Mouse (Mus musculus) liver, embryonic 15.5 days (tissue): ENCODE measurements around the gene Gpm6b. TPM values are rescaled to one million over a fixed set of nuclear protein-coding genes. Genes with fewer than 3 reads are reported as not detected.

ENCODE experiments used
- ATAC-seq: fragments of 200-750 bp; cut with Nextera tagmentation; 2 replicates; pipeline ENCODE4 v1.8.0; 2017; ENCODE audit warnings: moderate number of reproducible peaks, mild to moderate bottlenecking, moderate library complexity; ENCODE audit not compliant: insufficient read depth
- H3K27ac ChIP-seq: fragments of 300-500 bp; sonication (generic); replicated peaks from 2 replicates; pipeline ENCODE4 v1.5.1; 2015; ENCODE audit warnings: mild to moderate bottlenecking, inconsistent platforms
- H3K27me3 ChIP-seq: fragments of 300-500 bp; sonication (generic); 2 replicates; pipeline ENCODE4 v1.6.1; 2015; ENCODE audit warnings: mild to moderate bottlenecking, inconsistent platforms
- H3K36me3 ChIP-seq: fragments of 300-500 bp; sonication (generic); replicated peaks from 2 replicates; pipeline ENCODE4 v1.6.1; 2015; ENCODE audit warnings: moderate library complexity, mild to moderate bottlenecking, inconsistent platforms
- H3K4me1 ChIP-seq: fragments of 300-500 bp; sonication (generic); replicated peaks from 2 replicates; pipeline ENCODE4 v1.6.1; 2015; ENCODE audit warnings: inconsistent platforms
- H3K4me2 ChIP-seq: fragments of 300-500 bp; sonication (generic); 2 replicates; pipeline ENCODE4 v1.6.1; 2015; ENCODE audit warnings: moderate library complexity, mild to moderate bottlenecking, inconsistent platforms
- H3K4me3 ChIP-seq: fragments of 300-500 bp; sonication (generic); replicated peaks from 2 replicates; pipeline ENCODE4 v1.5.1; 2015; ENCODE audit warnings: mild to moderate bottlenecking, inconsistent platforms
- H3K9ac ChIP-seq: fragments of 300-500 bp; sonication (generic); 2 replicates; pipeline ENCODE4 v1.6.1; 2015; ENCODE audit warnings: moderate library complexity, mild to moderate bottlenecking, inconsistent platforms
- H3K9me3 ChIP-seq: fragments of 300-500 bp; sonication (generic); replicated peaks from 2 replicates; pipeline ENCODE4 v1.6.1; 2016; ENCODE audit warnings: inconsistent platforms
- WGBS: fragments of 180-500 bp; shearing (Covaris S2); methylation state at CpG from one replicate; pipeline ENCODE4 v1.1.7; 2015; ENCODE audit warnings: mixed read lengths; ENCODE audit not compliant: insufficient replicate concordance; 5-methylcytosine and 5-hydroxymethylcytosine counted together
- polyA plus RNA-seq: library from polyadenylated mRNA; unstranded; fragments of >200 nt; fragmentation: Nextera tagmentation; extraction: Ambion mirVana; gene quantifications from 2 replicates; pipeline ENCODE4 v1.2.1, GENCODE M21; 2015

The Gpm6b gene
- polyA plus RNA-seq, result 2.3 and 2.8 TPM in 2 replicates

GRCm38 (mm10) chrX:166238831-166239460 lies at the start of gene Gpm6b:
Gene Gpm6b, plus strand, starts transcription at chrX:166238911.
- no peaks in the 10 kb centered on the region for H3K9me3 ChIP-seq
- 20% methylated on average over 63 of the region's 63 CpGs for WGBS
- H3K36me3 ChIP-seq, result no peaks in the 10 kb centered on the region
- no peak within 1 kb of the TSS for H3K27ac ChIP-seq
- ATAC-seq, result peak; percentile 56
- H3K27me3 ChIP-seq, result peaks cover 45% of the 10 kb centered on the region
- no peak within 1 kb of the TSS for H3K9ac ChIP-seq
- peak within 1 kb of the TSS; percentile 42 for H3K4me3 ChIP-seq
- H3K4me2 ChIP-seq, result peak within 1 kb of the TSS; percentile 63
- no peaks in the 10 kb centered on the region for H3K4me1 ChIP-seq

GRCm38 (mm10) chrX:166196327-166196726 lies 42.4 kb upstream of the Gpm6b start:
- Histone ChIP-seq H3K9ac (no peak overlapping the region), H3K4me3 (no peak overlapping the region), H3K4me2 (no peak overlapping the region), H3K36me3 (no peaks in the 10 kb centered on the region), H3K27me3 (no peaks in the 10 kb centered on the region), H3K27ac (no peak overlapping the region), H3K9me3 (no peaks in the 10 kb centered on the region), H3K4me1 (no peaks in the 10 kb centered on the region)
- ATAC-seq, result peak; percentile 75

DNA sequence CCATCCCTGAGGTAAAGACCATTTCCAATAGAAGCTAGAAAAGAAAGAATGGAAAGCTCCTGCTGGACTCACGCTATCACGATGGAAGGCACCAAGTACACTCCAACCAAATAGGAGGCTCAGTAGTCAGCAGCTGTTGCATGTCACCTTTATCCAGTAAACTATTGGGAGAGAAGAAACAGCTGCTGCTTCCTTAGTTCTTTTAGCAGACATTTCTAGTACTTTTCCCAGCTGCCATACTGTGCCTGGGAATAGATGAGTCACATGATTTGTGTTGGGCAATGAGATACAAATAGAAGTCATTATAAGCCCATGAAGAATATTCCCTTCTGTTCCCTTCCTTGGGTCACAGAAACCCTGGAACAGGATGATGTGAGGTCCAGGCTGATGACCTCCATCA lies 40.4 kb upstream of the Gpm6b start:
- H3K9me3 ChIP-seq, result no peaks in the 10 kb centered on the region
- H3K27ac ChIP-seq, result no peak overlapping the region
- H3K27me3 ChIP-seq, result no peaks in the 10 kb centered on the region
- H3K4me2 ChIP-seq, result no peak overlapping the region
- H3K4me3 ChIP-seq, result no peak overlapping the region
- no peaks in the 10 kb centered on the region for H3K4me1 ChIP-seq
- H3K9ac ChIP-seq, result no peak overlapping the region
- no peaks in the 10 kb centered on the region for H3K36me3 ChIP-seq
- ATAC-seq, result no peak
- 78% methylated on average over 2 of the region's 2 CpGs for whole genome bisulfite sequencing

DNA sequence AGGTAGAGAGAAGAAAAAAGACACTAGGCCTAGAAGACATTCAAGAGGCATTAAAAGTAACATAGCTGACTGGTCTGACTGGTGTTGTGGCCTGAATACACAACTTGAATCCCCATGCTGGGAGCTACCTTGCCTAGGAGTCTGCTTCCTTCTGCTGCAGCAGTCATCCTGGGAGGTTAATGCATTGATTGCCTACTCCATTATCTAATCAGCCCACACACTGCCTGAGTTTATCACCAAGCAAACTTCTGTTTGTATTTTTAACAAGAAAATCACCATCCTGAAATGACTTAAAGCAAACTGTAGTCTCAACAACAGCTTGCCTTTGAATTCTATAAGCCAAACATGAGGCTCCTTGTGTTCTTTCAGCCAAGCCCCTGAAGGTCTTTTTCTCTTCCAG lies 38.9 kb upstream of the Gpm6b start:
- no peak overlapping the region for H3K9ac ChIP-seq
- no peak for ATAC-seq
- H3K4me1 ChIP-seq, result no peaks in the 10 kb centered on the region
- H3K36me3 ChIP-seq, result no peaks in the 10 kb centered on the region
- no peaks in the 10 kb centered on the region for H3K9me3 ChIP-seq
- H3K27ac ChIP-seq, result no peak overlapping the region
- H3K4me2 ChIP-seq, result no peak overlapping the region
- H3K4me3 ChIP-seq, result no peak overlapping the region
- no peaks in the 10 kb centered on the region for H3K27me3 ChIP-seq

DNA sequence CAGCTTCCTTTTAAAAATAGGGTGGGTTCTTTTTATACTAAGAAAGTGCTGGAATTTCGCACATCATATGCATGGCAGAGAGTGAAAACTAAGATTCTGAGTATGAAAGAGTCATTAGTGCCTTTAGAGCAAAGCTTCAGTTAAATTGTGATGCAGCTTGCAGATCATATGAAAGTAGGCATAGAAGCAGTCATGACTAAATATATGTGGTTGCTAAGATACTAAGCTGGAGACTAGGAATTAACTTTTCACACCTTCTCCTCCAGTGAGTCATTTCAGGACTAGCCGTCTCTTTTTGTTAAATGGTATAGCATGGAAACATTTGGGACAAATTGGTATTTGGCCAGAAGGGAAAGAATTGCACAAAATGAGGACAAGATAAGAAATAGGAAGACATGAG lies 24.1 kb upstream of the Gpm6b start:
- Histone ChIP-seq H3K36me3 (no peaks in the 10 kb centered on the region), H3K27ac (no peak overlapping the region), H3K4me1 (no peaks in the 10 kb centered on the region), H3K27me3 (0 out of 2 replicates have a peak, but pooled peaks cover 5% of the 10 kb centered on the region), H3K4me3 (no peak overlapping the region), H3K9ac (no peak overlapping the region), H3K4me2 (no peak overlapping the region), H3K9me3 (no peaks in the 10 kb centered on the region)
- ATAC-seq, result no peak
- 64% methylated on average over 2 of the region's 2 CpGs for WGBS

DNA sequence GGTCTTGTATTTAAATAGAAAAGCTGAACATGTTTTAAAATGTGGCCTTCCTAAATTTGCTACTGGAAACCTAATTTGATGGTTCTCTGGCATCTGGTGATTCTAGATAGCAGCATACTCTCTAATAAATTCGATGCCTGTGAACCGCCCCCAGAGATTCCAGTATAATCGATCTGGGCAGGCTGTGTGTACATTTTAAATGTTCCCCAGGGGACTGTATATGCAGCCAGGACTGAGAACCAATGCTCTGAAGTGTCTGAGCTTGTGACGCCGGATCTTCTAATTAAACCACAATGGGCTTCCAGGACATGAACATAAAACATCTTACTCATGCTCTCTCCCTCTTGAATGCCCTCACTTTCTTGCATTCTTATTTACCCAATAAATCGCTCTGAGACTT lies 22.5 kb upstream of the Gpm6b start:
- H3K4me2 ChIP-seq, result no peak overlapping the region
- WGBS, result 65% methylated on average over 6 of the region's 6 CpGs
- H3K4me1 ChIP-seq, result no peaks in the 10 kb centered on the region
- 0 out of 2 replicates have a peak, but pooled peaks cover 9% of the 10 kb centered on the region for H3K27me3 ChIP-seq
- no peak overlapping the region for H3K4me3 ChIP-seq
- H3K9me3 ChIP-seq, result no peaks in the 10 kb centered on the region
- no peak overlapping the region for H3K27ac ChIP-seq
- ATAC-seq, result no peak
- H3K9ac ChIP-seq, result no peak overlapping the region
- H3K36me3 ChIP-seq, result no peaks in the 10 kb centered on the region

- 0 out of 2 replicates have a peak, but pooled peaks cover 9% of the 10 kb centered on the region for H3K27me3 ChIP-seq
- ATAC-seq, result no peak
- no peaks in the 10 kb centered on the region for H3K4me1 ChIP-seq
- H3K9ac ChIP-seq, result no peak overlapping the region
- H3K4me3 ChIP-seq, result no peak overlapping the region
- 53% methylated on average over 8 of the region's 8 CpGs for WGBS
- H3K36me3 ChIP-seq, result no peaks in the 10 kb centered on the region
- no peaks in the 10 kb centered on the region for H3K9me3 ChIP-seq
- H3K4me2 ChIP-seq, result no peak overlapping the region
- no peak overlapping the region for H3K27ac ChIP-seq
These were observed 22.0 kb upstream of the Gpm6b start for GRCm38 (mm10) chrX:166216720-166217119.

DNA sequence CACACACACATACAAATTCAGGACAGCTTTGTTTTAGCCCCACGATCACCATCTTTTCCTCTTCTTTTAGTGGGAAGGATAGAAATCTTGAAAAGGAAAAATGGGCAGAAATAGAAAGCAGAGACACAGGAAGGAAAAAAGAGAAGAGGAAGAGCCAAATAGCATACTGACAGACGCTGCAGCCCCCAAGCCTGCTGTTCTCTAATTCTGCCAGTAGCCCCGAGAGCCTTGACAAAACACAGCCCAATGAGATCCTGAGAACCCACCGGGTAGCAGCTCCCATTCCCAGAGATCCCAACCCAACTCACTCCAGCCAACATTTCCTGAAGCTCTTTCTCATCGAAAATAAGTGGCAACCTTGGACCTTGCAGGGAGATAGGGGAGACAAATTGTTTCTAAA lies 19.4 kb upstream of the Gpm6b start:
- 29% methylated on average over 5 of the region's 5 CpGs for WGBS
- no peak overlapping the region for H3K9ac ChIP-seq
- H3K4me1 ChIP-seq, result no peaks in the 10 kb centered on the region
- H3K36me3 ChIP-seq, result no peaks in the 10 kb centered on the region
- no peak for ATAC-seq
- H3K4me2 ChIP-seq, result no peak overlapping the region
- no peaks in the 10 kb centered on the region for H3K9me3 ChIP-seq
- H3K4me3 ChIP-seq, result no peak overlapping the region
- 0 out of 2 replicates have a peak, but pooled peaks cover 9% of the 10 kb centered on the region for H3K27me3 ChIP-seq
- no peak overlapping the region for H3K27ac ChIP-seq

DNA sequence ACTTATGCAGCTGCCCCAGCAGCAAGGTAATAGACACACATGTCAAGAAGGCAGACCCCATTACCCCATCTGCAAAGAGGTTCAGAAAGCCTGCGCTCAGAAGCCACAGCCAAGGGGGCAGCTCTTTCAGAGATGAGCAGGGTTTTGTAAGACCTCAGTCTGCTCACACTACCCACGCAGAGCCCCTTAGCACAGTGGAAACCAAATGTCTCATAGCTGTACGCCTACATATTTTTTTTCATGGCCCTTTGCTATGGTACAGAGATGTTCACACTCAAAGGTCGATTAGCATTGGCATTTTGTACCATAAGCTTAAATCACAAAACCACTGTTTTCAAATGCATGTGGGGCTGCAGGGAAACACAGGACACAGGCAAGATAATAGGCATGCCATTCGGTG lies 11.9 kb upstream of the Gpm6b start:
- Histone ChIP-seq H3K36me3 (no peaks in the 10 kb centered on the region), H3K9me3 (no peaks in the 10 kb centered on the region), H3K27me3 (no peaks in the 10 kb centered on the region), H3K4me3 (no peak overlapping the region), H3K9ac (no peak overlapping the region), H3K27ac (no peak overlapping the region), H3K4me2 (no peak overlapping the region), H3K4me1 (no peaks in the 10 kb centered on the region)
- WGBS, result 58% methylated on average over 5 of the region's 5 CpGs
- no peak for ATAC-seq

- Histone ChIP-seq H3K4me3 (no peak overlapping the region), H3K36me3 (no peaks in the 10 kb centered on the region), H3K27me3 (no peaks in the 10 kb centered on the region), H3K4me2 (no peak overlapping the region), H3K4me1 (no peaks in the 10 kb centered on the region), H3K27ac (no peak overlapping the region), H3K9ac (no peak overlapping the region), H3K9me3 (no peaks in the 10 kb centered on the region)
- WGBS, result 43% methylated on average over 3 of the region's 3 CpGs
- ATAC-seq, result no peak
These were observed 9.0 kb upstream of the Gpm6b start for GRCm38 (mm10) chrX:166229750-166230149.

- H3K36me3 ChIP-seq, result no peaks in the 10 kb centered on the region
- no peaks in the 10 kb centered on the region for H3K4me1 ChIP-seq
- no peak overlapping the region for H3K9ac ChIP-seq
- H3K9me3 ChIP-seq, result no peaks in the 10 kb centered on the region
- no peak overlapping the region for H3K4me2 ChIP-seq
- WGBS, result 56% methylated on average over 6 of the region's 6 CpGs
- no peak overlapping the region for H3K27ac ChIP-seq
- no peaks in the 10 kb centered on the region for H3K27me3 ChIP-seq
- no peak for ATAC-seq
- no peak overlapping the region for H3K4me3 ChIP-seq
These were observed 8.0 kb upstream of the Gpm6b start for GRCm38 (mm10) chrX:166230515-166231267.

- Histone ChIP-seq H3K4me1 (no peaks in the 10 kb centered on the region), H3K9me3 (no peaks in the 10 kb centered on the region), H3K27ac (no peak overlapping the region), H3K4me2 (no peak overlapping the region), H3K9ac (no peak overlapping the region), H3K27me3 (peaks cover 41% of the 10 kb centered on the region), H3K36me3 (no peaks in the 10 kb centered on the region), H3K4me3 (no peak overlapping the region)
- WGBS, result 23% methylated on average over 2 of the region's 2 CpGs
- no peak for ATAC-seq
These were observed 2.6 kb upstream of the Gpm6b start for GRCm38 (mm10) chrX:166236131-166236530.
